Mouse (Mus musculus): ENCODE results near the gene Ccl9. TPM values are rescaled to one million over a fixed set of nuclear protein-coding genes. Genes with fewer than 3 reads are reported as not detected.

Ccl9 gene
- total RNA-seq, 1 experiment = 0.18 TPM

DNA sequence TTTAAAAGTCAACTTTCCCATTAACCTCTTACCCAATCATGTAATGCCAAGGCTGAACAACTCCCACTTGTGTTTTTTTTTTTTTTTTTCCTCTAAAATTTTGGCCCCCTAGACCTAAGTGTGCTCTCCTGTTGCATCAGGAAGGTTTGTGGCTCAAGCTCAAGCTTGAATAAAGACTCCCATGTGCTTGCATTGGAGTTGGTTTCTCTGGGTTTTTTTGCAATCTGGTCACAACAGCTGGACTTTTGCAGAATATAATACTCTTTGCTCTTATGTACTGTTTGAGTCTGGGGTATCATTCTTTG lies 5.0 kb upstream of the Ccl9 start:
- in situ Hi-C loops (cut with MboI; ENCODE audit: low sequenced_read_pairs in 2 of 2, unreplicated experiment in 2 of 2) = no loop called here
- Histone ChIP-seq H3K9ac (ENCODE audit: insufficient read depth, low read depth, low read length, poor library complexity, severe bottlenecking) (no peak overlapping the region), H3K36me3 (ENCODE audit: control insufficient read depth, insufficient read depth, low read length, poor library complexity, severe bottlenecking) (no peaks in the 10 kb centered on the region), H3K9me3 (ENCODE audit: control insufficient read depth, insufficient read depth, low read depth, low read length) (no peaks in the 10 kb centered on the region), H3K4me1 (ENCODE audit: control insufficient read depth in 2 of 2, insufficient read depth in 2 of 2, low read length in 2 of 2, poor library complexity in 1 of 2) (peaks cover 0 to 8% of the 10 kb centered on the region in 2 experiments; a peak in 2 of 4 replicates), H3K4me3 (ENCODE audit: insufficient read depth in 1 of 2, low read depth in 1 of 2, low read length in 2 of 2, poor library complexity in 1 of 2, severe bottlenecking in 1 of 2) (no peak overlapping the region), H3K27ac (ENCODE audit: insufficient read depth, low read depth, low read length, poor library complexity, severe bottlenecking) (no peak overlapping the region)
- DNase-seq (ENCODE audit: low read depth, low spot score) = no peak
- no peak for TF ChIP-seq ZNF384 (IDR thresholded peaks at IDR 0.05; ENCODE audit: low read depth, low read length)
- no peak for TF ChIP-seq ZC3H11A (IDR thresholded peaks at IDR 0.05; ENCODE audit: borderline replicate concordance, low read depth, low read length)
- TF ChIP-seq MAFK (IDR thresholded peaks at IDR 0.05; ENCODE audit: insufficient read depth, low read depth, low read length) = no peak
- no peak for TF ChIP-seq CHD2 (IDR thresholded peaks at IDR 0.05; ENCODE audit: low read depth, low read length)
- TF ChIP-seq HCFC1 (IDR thresholded peaks at IDR 0.05; ENCODE audit: borderline replicate concordance, insufficient read depth, low read length) = no peak

DNA sequence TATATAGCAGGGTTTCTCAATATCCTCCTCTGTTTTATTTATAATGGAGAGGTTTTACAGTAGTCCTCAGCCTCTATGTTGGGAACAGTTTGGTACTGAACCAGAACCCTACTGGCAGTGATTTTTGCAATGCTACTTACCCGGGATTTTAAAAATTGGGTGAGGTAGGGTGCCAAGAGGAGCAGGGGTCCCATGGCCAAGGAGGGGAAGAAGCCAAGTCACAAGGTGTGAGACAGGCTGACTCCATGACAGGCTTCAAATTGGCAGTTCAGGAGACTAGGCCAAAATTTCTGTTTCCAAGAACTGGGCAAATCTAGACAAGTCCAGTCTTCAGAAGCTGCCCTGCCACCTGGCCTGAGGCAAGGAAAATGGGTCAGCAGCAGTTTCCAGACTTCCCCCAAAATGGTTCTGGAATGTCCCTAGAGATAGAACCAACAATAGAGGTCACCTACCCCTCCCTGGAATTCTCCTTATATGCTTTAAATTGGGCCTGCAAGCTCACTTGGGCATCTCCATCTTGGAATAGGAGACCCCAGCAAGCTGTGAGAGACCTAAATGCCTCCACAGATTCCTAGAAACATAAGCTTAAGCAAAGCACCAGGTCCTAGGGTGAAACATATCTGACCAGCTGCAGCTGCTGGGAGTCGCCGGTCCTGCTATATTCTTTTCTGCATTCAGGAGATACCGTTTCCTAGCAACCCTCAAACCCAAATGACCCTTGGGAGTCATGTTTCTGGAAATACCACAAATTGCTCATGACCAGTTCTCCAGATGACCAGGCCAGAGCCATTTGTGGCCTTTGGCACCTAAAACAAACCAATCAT lies 4.4 kb upstream of the Ccl9 start:
- TF ChIP-seq ZC3H11A (IDR thresholded peaks at IDR 0.05; ENCODE audit: borderline replicate concordance, low read depth, low read length) (no peak), CHD2 (IDR thresholded peaks at IDR 0.05; ENCODE audit: low read depth, low read length) (no peak), MAFK (IDR thresholded peaks at IDR 0.05; ENCODE audit: insufficient read depth, low read depth, low read length) (no peak), HCFC1 (IDR thresholded peaks at IDR 0.05; ENCODE audit: borderline replicate concordance, insufficient read depth, low read length) (no peak), ZNF384 (IDR thresholded peaks at IDR 0.05; ENCODE audit: low read depth, low read length) (no peak)
- Histone ChIP-seq H3K9me3 (ENCODE audit: control insufficient read depth, insufficient read depth, low read depth, low read length) (no peaks in the 10 kb centered on the region), H3K4me3 (ENCODE audit: insufficient read depth in 1 of 2, low read depth in 1 of 2, low read length in 2 of 2, poor library complexity in 1 of 2, severe bottlenecking in 1 of 2) (no peak overlapping the region), H3K4me1 (ENCODE audit: control insufficient read depth in 2 of 2, insufficient read depth in 2 of 2, low read length in 2 of 2, poor library complexity in 1 of 2) (peaks cover 0 to 8% of the 10 kb centered on the region in 2 experiments; a peak in 2 of 4 replicates), H3K27ac (ENCODE audit: insufficient read depth, low read depth, low read length, poor library complexity, severe bottlenecking) (peak overlapping the region; percentile 62; the same call in 1 of the 2 replicates), H3K9ac (ENCODE audit: insufficient read depth, low read depth, low read length, poor library complexity, severe bottlenecking) (no peak overlapping the region), H3K36me3 (ENCODE audit: control insufficient read depth, insufficient read depth, low read length, poor library complexity, severe bottlenecking) (no peaks in the 10 kb centered on the region)
- no peak for DNase-seq (ENCODE audit: low read depth, low spot score)
- in situ Hi-C loops (cut with MboI; ENCODE audit: low sequenced_read_pairs in 2 of 2, unreplicated experiment in 2 of 2) = no loop called here

DNA sequence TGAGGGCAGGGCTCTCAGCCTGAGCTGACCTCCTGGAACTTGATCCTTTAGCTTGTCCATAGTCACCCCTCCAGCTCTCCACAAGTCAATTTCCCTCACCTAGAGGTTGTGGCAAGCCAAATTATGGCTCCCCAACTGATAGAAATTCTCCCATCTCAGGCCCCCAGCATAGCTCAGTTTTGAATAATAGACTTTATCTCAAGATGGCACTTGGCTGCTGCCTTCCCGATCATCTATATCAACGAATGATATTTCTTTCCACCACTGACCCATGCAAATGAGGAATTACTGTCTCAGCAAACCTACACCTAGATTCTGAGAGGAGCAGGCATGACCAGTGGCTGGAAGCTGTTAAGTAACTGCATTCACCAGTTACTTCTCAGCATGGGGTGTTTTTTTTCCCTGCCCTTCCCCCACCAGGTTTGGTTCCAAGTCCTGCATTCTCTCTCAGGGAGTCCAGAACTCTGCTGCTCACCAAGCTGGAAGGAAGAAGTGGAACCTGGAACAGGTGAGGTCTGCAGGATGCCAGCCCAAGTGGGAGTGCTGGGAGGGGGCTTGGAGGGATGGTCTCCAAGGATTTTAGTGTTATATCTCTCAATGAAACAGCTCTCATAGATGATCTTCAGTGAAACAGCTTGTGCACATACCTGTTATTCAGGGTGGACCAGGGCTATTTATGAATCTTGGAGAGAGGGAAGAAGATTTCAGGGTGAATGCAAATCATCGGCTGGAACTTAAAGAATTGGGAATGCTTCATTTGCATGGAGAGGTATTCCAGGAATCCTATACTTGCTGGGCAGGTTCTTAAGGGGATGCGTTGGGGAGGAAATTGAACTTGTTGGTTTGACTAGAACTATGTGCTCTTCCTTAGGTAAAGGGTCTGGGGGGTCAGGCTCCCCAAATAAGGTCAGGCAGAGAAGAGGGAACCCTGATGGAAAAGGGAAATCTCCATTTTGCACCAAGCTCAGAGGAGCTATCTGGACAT lies 3.5 kb upstream of the Ccl9 start:
- DNase-seq (ENCODE audit: low read depth, low spot score) = no peak
- H3K4me1 ChIP-seq (ENCODE audit: control insufficient read depth in 2 of 2, insufficient read depth in 2 of 2, low read length in 2 of 2, poor library complexity in 1 of 2) = peaks cover 0 to 8% of the 10 kb centered on the region in 2 experiments; a peak in 2 of 4 replicates
- H3K9me3 ChIP-seq (ENCODE audit: control insufficient read depth, insufficient read depth, low read depth, low read length) = no peaks in the 10 kb centered on the region
- TF ChIP-seq ZNF384 (IDR thresholded peaks at IDR 0.05; ENCODE audit: low read depth, low read length) (peak; percentile 79), MAFK (IDR thresholded peaks at IDR 0.05; ENCODE audit: insufficient read depth, low read depth, low read length) (no peak), HCFC1 (IDR thresholded peaks at IDR 0.05; ENCODE audit: borderline replicate concordance, insufficient read depth, low read length) (no peak), CHD2 (IDR thresholded peaks at IDR 0.05; ENCODE audit: low read depth, low read length) (no peak; the same call in 1 of the 2 replicates), ZC3H11A (IDR thresholded peaks at IDR 0.05; ENCODE audit: borderline replicate concordance, low read depth, low read length) (no peak)
- H3K9ac ChIP-seq (ENCODE audit: insufficient read depth, low read depth, low read length, poor library complexity, severe bottlenecking) = no peak overlapping the region
- H3K27ac ChIP-seq (ENCODE audit: insufficient read depth, low read depth, low read length, poor library complexity, severe bottlenecking) = peak overlapping the region; percentile 62; the same call in 1 of the 2 replicates
- H3K4me3 ChIP-seq (ENCODE audit: insufficient read depth in 1 of 2, low read depth in 1 of 2, low read length in 2 of 2, poor library complexity in 1 of 2, severe bottlenecking in 1 of 2) = no peak overlapping the region
- H3K36me3 ChIP-seq (ENCODE audit: control insufficient read depth, insufficient read depth, low read length, poor library complexity, severe bottlenecking) = no peaks in the 10 kb centered on the region
- in situ Hi-C loops (cut with MboI; ENCODE audit: low sequenced_read_pairs in 2 of 2, unreplicated experiment in 2 of 2) = no loop called here

- in situ Hi-C loops (cut with MboI; ENCODE audit: low sequenced_read_pairs in 2 of 2, unreplicated experiment in 2 of 2) = no loop called here
- Histone ChIP-seq H3K4me3 (ENCODE audit: insufficient read depth in 1 of 2, low read depth in 1 of 2, low read length in 2 of 2, poor library complexity in 1 of 2, severe bottlenecking in 1 of 2) (no peak overlapping the region), H3K27ac (ENCODE audit: insufficient read depth, low read depth, low read length, poor library complexity, severe bottlenecking) (no peak overlapping the region), H3K9me3 (ENCODE audit: control insufficient read depth, insufficient read depth, low read depth, low read length) (no peaks in the 10 kb centered on the region), H3K36me3 (ENCODE audit: control insufficient read depth, insufficient read depth, low read length, poor library complexity, severe bottlenecking) (no peaks in the 10 kb centered on the region), H3K4me1 (ENCODE audit: control insufficient read depth in 2 of 2, insufficient read depth in 2 of 2, low read length in 2 of 2, poor library complexity in 1 of 2) (peaks cover 0 to 8% of the 10 kb centered on the region in 2 experiments; a peak in 2 of 4 replicates), H3K9ac (ENCODE audit: insufficient read depth, low read depth, low read length, poor library complexity, severe bottlenecking) (no peak overlapping the region)
- TF ChIP-seq MAFK (IDR thresholded peaks at IDR 0.05; ENCODE audit: insufficient read depth, low read depth, low read length) (no peak), HCFC1 (IDR thresholded peaks at IDR 0.05; ENCODE audit: borderline replicate concordance, insufficient read depth, low read length) (no peak), ZNF384 (IDR thresholded peaks at IDR 0.05; ENCODE audit: low read depth, low read length) (no peak), ZC3H11A (IDR thresholded peaks at IDR 0.05; ENCODE audit: borderline replicate concordance, low read depth, low read length) (no peak), CHD2 (IDR thresholded peaks at IDR 0.05; ENCODE audit: low read depth, low read length) (no peak)
- no peak for DNase-seq (ENCODE audit: low read depth, low spot score)
Measured at GRCm38 (mm10) chr11:83580699-83581232, 2.3 kb upstream of the Ccl9 start.

Data from ES-E14 (cell line).